Mouse (Mus musculus): ENCODE results near the gene Lrrc75b.

DNA sequence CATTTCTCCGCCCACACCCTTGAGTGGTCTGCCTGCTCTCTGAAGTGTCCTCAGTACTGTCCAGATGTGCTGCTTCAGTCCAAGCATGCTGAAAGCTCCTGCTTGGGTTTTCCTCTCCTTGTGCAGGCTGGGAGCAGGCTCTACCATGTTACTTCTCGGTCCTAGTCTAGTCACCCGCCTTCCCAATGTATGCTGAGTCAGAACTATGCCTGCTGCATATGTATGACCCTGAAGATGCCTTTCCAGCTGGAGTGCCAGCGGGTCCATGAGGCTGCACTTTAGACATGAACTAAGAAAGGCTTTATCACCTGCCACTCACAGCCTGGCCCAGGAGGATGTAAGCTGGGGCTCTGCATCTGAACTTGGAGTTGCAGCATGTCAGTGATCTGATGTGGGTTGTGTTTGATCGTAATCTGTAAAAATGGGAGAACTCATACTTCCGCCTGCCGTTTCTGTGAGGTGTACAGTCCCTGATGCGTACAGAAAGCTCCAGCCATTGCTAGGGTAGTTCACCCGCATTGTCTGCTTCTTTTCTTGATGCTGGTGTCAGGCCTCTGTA, 28.5 kb downstream of the Lrrc75b start:
- no peak for TF ChIP-seq CTCF (IDR thresholded peaks at IDR 0.05; ENCODE audit: low read depth, low read length)
- no peak for TF ChIP-seq POLR2A (IDR thresholded peaks at IDR 0.05; ENCODE audit: extremely low read depth, insufficient read depth, low read length)

All from liver, adult 2 months (tissue).